Mouse (Mus musculus): ENCODE measurements around the gene Lsp1.

Lsp1 gene

DNA sequence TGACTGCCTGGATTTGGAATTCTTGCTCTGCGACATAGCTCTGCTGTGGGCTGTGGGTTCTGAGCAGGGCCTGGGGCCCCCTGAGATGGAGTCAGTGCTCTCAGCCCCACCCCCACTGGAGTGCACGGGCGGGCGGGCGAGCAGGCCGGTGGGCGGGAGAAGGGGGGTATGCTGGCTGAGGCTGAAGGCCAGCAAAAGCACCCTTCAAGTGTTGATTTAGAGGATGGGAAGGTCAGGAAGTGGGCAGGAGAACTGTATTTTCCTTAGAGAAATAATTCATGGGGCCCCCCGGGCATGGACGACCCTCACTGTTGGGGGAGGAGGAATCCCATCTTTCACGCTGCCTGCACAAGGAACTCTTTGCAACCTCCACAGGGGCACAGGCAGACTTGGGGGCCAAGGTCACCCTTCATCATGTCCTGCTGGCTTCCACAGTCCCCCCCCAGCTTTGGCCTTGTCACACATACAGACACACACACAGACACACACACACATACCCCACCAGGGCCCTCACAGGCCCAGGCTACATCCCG, 82.2 kb downstream of the Lsp1 start:
- DNase-seq = no peak

Measured in kidney, postnatal 25 days (tissue).